Mouse (Mus musculus) midbrain, embryonic 11.5 days (tissue): ENCODE data around the gene Arhgap6. TPM values are rescaled to one million over a fixed set of nuclear protein-coding genes. Genes with fewer than 3 reads are reported as not detected.

Experiments used
- ATAC-seq: fragments of 200-750 bp; cut with Nextera tagmentation; 2 replicates; pipeline ENCODE4 v1.8.0; 2017; ENCODE audit warnings: moderate TSS enrichment, moderate library complexity; ENCODE audit not compliant: low FRiP score
- DNase-seq: peaks from one replicate; pipeline ENCODE4 v3.0.0; 2015; ENCODE audit warnings: low spot score; ENCODE audit errors: missing footprints
- H3K27ac ChIP-seq: fragments of 300-500 bp; sonication (generic); 2 replicates; pipeline ENCODE4 v1.5.1; 2014; ENCODE audit warnings: low read depth, low read length
- H3K27me3 ChIP-seq: fragments of 300-500 bp; sonication (generic); 2 replicates; pipeline ENCODE4 v1.6.1; 2014; ENCODE audit warnings: mild to moderate bottlenecking, low read length, moderate library complexity, mixed read lengths; ENCODE audit not compliant: control insufficient read depth, insufficient read depth
- H3K36me3 ChIP-seq: fragments of 300-500 bp; sonication (generic); 2 replicates; pipeline ENCODE4 v1.6.1; 2014; ENCODE audit warnings: mild to moderate bottlenecking, low read length, moderate library complexity, mixed read lengths; ENCODE audit not compliant: control insufficient read depth, insufficient read depth
- H3K4me1 ChIP-seq: fragments of 300-500 bp; sonication (generic); 2 replicates; pipeline ENCODE4 v1.6.1; 2014; ENCODE audit warnings: low read length; ENCODE audit not compliant: control insufficient read depth, insufficient read depth
- H3K4me2 ChIP-seq: fragments of 300-500 bp; sonication (generic); 2 replicates; pipeline ENCODE4 v1.6.1; 2014; ENCODE audit warnings: mild to moderate bottlenecking, moderate library complexity
- H3K4me3 ChIP-seq: fragments of 300-500 bp; sonication (generic); 2 replicates; pipeline ENCODE4 v1.5.1; 2014; ENCODE audit warnings: low read depth, low read length
- H3K9ac ChIP-seq: fragments of 300-500 bp; sonication (generic); 2 replicates; pipeline ENCODE4 v1.6.1; 2014; ENCODE audit warnings: low read length
- H3K9me3 ChIP-seq: fragments of 300-500 bp; sonication (generic); 2 replicates; pipeline ENCODE4 v1.6.1; 2016; ENCODE audit warnings: low read length; ENCODE audit not compliant: control insufficient read depth
- WGBS: fragments of 180-500 bp; shearing (Covaris S2); extraction: QIAGEN DNeasy Blood & Tissue Kit; methylation state at CpG from one replicate; pipeline ENCODE4 v1.1.7; 2014; 5-methylcytosine and 5-hydroxymethylcytosine counted together
- polyA plus RNA-seq: library from polyadenylated mRNA; unstranded; fragments of >200 nt; fragmentation: Nextera tagmentation; extraction: Ambion mirVana; gene quantifications from 2 replicates; pipeline ENCODE4 v1.2.1, GENCODE M21; 2014

Arhgap6 gene
- polyA plus RNA-seq, 1 experiment from 2014 or later = 1.0 TPM

GRCm38 (mm10) chrX:168848062-168848461 is 53.2 kb downstream of the Arhgap6 start:
- no peaks in the 10 kb centered on the region for H3K9me3 ChIP-seq
- H3K27ac ChIP-seq = no peak overlapping the region
- H3K36me3 ChIP-seq = no peaks in the 10 kb centered on the region
- no peaks in the 10 kb centered on the region for H3K4me1 ChIP-seq
- H3K9ac ChIP-seq = no peak overlapping the region
- ATAC-seq (no peak), DNase-seq (no peak)
- no peaks in the 10 kb centered on the region; the same call in 1 of the 2 replicates for H3K27me3 ChIP-seq
- H3K4me2 ChIP-seq = no peak overlapping the region
- H3K4me3 ChIP-seq = no peak overlapping the region

- no peaks in the 10 kb centered on the region for H3K4me1 ChIP-seq
- peaks cover 2% of the 10 kb centered on the region; the same call in 1 of the 2 replicates for H3K27me3 ChIP-seq
- no peak overlapping the region for H3K4me3 ChIP-seq
- H3K9me3 ChIP-seq = no peaks in the 10 kb centered on the region
- H3K27ac ChIP-seq = no peak overlapping the region
- DNase-seq (no peak), ATAC-seq (no peak)
- H3K9ac ChIP-seq = no peak overlapping the region
- H3K36me3 ChIP-seq = no peaks in the 10 kb centered on the region
- WGBS = 38% methylated on average over 1 of the region's 1 CpGs
- H3K4me2 ChIP-seq = no peak overlapping the region
These were observed 79.8 kb downstream of the Arhgap6 start for GRCm38 (mm10) chrX:168874688-168875087.

GRCm38 (mm10) chrX:168903557-168903956 is 108.7 kb downstream of the Arhgap6 start:
- DNase-seq = no peak
- Histone ChIP-seq H3K9ac (no peak overlapping the region), H3K36me3 (no peaks in the 10 kb centered on the region), H3K27me3 (peaks cover 3% of the 10 kb centered on the region; the same call in 1 of the 2 replicates), H3K9me3 (no peaks in the 10 kb centered on the region), H3K4me3 (no peak overlapping the region), H3K4me2 (no peak overlapping the region), H3K27ac (no peak overlapping the region), H3K4me1 (no peaks in the 10 kb centered on the region)
- no peak for ATAC-seq
- WGBS = 71% methylated on average over 2 of the region's 2 CpGs

GRCm38 (mm10) chrX:168904086-168904485 is 109.2 kb downstream of the Arhgap6 start:
- no peak overlapping the region for H3K4me3 ChIP-seq
- 85% methylated on average over 3 of the region's 3 CpGs for WGBS

GRCm38 (mm10) chrX:168907586-168907985 is 112.7 kb downstream of the Arhgap6 start:
- H3K4me2 ChIP-seq = no peak overlapping the region
- H3K27ac ChIP-seq = no peak overlapping the region
- no peaks in the 10 kb centered on the region for H3K9me3 ChIP-seq
- no peak overlapping the region for H3K9ac ChIP-seq
- ATAC-seq (no peak), DNase-seq (no peak)
- peaks cover 6% of the 10 kb centered on the region; the same call in 1 of the 2 replicates for H3K27me3 ChIP-seq
- H3K36me3 ChIP-seq = no peaks in the 10 kb centered on the region
- H3K4me3 ChIP-seq = no peak overlapping the region
- H3K4me1 ChIP-seq = no peaks in the 10 kb centered on the region
- 39% methylated on average over 2 of the region's 2 CpGs for WGBS

More at GRCm38 (mm10) chrX:168904086-168904485, 109.2 kb downstream of the Arhgap6 start:
- peaks cover 6% of the 10 kb centered on the region; the same call in 1 of the 2 replicates for H3K27me3 ChIP-seq
- no peak overlapping the region for H3K27ac ChIP-seq
- DNase-seq (no peak), ATAC-seq (no peak)
- H3K36me3 ChIP-seq = no peaks in the 10 kb centered on the region
- H3K9me3 ChIP-seq = no peaks in the 10 kb centered on the region
- no peaks in the 10 kb centered on the region for H3K4me1 ChIP-seq
- no peak overlapping the region for H3K4me2 ChIP-seq
- no peak overlapping the region for H3K9ac ChIP-seq

GRCm38 (mm10) chrX:168913519-168913918 is 118.6 kb downstream of the Arhgap6 start:
- H3K27me3 ChIP-seq = peaks cover 7% of the 10 kb centered on the region
- H3K9me3 ChIP-seq = no peaks in the 10 kb centered on the region
- ATAC-seq = no peak
- no peak overlapping the region for H3K27ac ChIP-seq
- H3K36me3 ChIP-seq = no peaks in the 10 kb centered on the region
- DNase-seq = no peak
- H3K4me2 ChIP-seq = no peak overlapping the region
- H3K4me1 ChIP-seq = no peaks in the 10 kb centered on the region
- no peak overlapping the region for H3K9ac ChIP-seq
- H3K4me3 ChIP-seq = no peak overlapping the region

GRCm38 (mm10) chrX:168920942-168921341 is 126.0 kb downstream of the Arhgap6 start:
- WGBS = 70% methylated on average over 2 of the region's 2 CpGs
- Histone ChIP-seq H3K27ac (no peak overlapping the region), H3K36me3 (no peaks in the 10 kb centered on the region), H3K9me3 (no peaks in the 10 kb centered on the region), H3K4me2 (no peak overlapping the region), H3K4me3 (no peak overlapping the region), H3K27me3 (no peaks in the 10 kb centered on the region), H3K4me1 (no peaks in the 10 kb centered on the region), H3K9ac (no peak overlapping the region)
- ATAC-seq = no peak
- no peak for DNase-seq

GRCm38 (mm10) chrX:168932420-168932819 is 137.5 kb downstream of the Arhgap6 start:
- no peak overlapping the region for H3K9ac ChIP-seq
- ATAC-seq (no peak), DNase-seq (no peak)
- H3K9me3 ChIP-seq = no peaks in the 10 kb centered on the region
- H3K27me3 ChIP-seq = no peaks in the 10 kb centered on the region
- no peaks in the 10 kb centered on the region for H3K36me3 ChIP-seq
- no peak overlapping the region for H3K4me2 ChIP-seq
- no peak overlapping the region for H3K4me3 ChIP-seq
- no peak overlapping the region for H3K27ac ChIP-seq
- H3K4me1 ChIP-seq = no peaks in the 10 kb centered on the region
- 68% methylated on average over 1 of the region's 1 CpGs for WGBS

GRCm38 (mm10) chrX:168935447-168935846 is 140.5 kb downstream of the Arhgap6 start:
- no peak overlapping the region for H3K4me2 ChIP-seq
- H3K9me3 ChIP-seq = no peaks in the 10 kb centered on the region
- no peaks in the 10 kb centered on the region for H3K4me1 ChIP-seq
- H3K9ac ChIP-seq = no peak overlapping the region
- H3K4me3 ChIP-seq = no peak overlapping the region
- DNase-seq (peak; percentile 87), ATAC-seq (no peak)
- 8% methylated on average over 3 of the region's 3 CpGs for WGBS
- no peaks in the 10 kb centered on the region for H3K36me3 ChIP-seq
- H3K27me3 ChIP-seq = no peaks in the 10 kb centered on the region; the same call in 1 of the 2 replicates
- no peak overlapping the region for H3K27ac ChIP-seq
